Mouse (Mus musculus) lung, adult 2 months (tissue): ENCODE results near the gene Grb7.

Experiments used
- CTCF ChIP-seq: fragments of 200-500 bp; IDR thresholded peaks from 2 replicates; pipeline ENCODE4 v1.5.1; 2011; ENCODE audit warnings: mild to moderate bottlenecking, low read length, control low read depth; ENCODE audit not compliant: insufficient read depth
- POLR2A ChIP-seq: fragments of 200-500 bp; IDR thresholded peaks from 2 replicates; pipeline ENCODE4 v1.6.1; 2011; ENCODE audit warnings: low read depth, mild to moderate bottlenecking, control low read depth, low read length, borderline replicate concordance; ENCODE audit errors: extremely low read depth

- TF ChIP-seq CTCF (no peak), POLR2A (no peak)
Observed at GRCm38 (mm10) chr11:98447475-98447834, 1.3 kb downstream of the Grb7 start.
